Mouse (Mus musculus) v-Abl transformed pro-B cells (cell line): ENCODE results near the gene Adamts20.

Source experiments
- in situ Hi-C, 2 experiments: fragments of 400-800 bp; cut with MboI; formaldehyde crosslinking; loops; one replicate each; pipeline ENCODE4 v1.15.1; 2025; ENCODE audit not compliant: unreplicated experiment in 2 of 2

The Adamts20 gene

DNA sequence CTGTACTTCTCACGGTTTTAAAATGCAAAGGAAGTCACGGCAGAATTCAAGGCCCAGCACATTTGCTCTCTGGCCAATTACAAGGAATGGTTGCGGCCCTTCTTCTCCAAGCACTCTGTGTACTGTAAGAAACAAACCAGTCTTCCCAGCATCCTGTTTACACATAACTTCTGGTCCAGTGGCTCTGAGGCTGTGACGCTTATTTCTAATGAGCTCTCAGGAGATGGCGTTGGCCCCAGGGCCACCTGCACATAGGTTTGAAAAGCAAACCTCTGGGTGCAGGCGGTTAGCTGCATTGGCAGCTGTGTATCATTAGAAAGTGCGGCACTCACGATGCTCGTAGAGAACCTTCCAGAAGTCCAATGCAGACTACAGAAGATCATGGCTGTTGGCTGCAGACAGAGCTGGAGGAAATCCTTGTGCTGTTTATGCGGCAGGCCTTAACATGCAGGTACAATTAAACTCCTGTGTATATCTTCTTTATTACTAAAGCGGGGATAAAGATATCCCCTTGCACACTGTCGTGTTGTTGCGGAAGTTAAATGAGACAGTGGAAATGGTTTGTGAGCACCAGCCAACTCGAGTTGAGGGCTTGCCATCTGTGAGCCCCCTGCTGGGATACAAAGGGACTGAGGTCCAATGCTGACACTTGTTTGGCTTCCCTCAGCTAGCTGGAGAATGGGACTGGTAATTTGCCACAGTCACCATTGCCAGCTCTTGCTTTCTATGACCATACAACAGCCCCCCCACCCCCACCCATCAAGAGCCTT is 210.9 kb downstream of the Adamts20 start:
- in situ Hi-C loops: no loop called here

DNA sequence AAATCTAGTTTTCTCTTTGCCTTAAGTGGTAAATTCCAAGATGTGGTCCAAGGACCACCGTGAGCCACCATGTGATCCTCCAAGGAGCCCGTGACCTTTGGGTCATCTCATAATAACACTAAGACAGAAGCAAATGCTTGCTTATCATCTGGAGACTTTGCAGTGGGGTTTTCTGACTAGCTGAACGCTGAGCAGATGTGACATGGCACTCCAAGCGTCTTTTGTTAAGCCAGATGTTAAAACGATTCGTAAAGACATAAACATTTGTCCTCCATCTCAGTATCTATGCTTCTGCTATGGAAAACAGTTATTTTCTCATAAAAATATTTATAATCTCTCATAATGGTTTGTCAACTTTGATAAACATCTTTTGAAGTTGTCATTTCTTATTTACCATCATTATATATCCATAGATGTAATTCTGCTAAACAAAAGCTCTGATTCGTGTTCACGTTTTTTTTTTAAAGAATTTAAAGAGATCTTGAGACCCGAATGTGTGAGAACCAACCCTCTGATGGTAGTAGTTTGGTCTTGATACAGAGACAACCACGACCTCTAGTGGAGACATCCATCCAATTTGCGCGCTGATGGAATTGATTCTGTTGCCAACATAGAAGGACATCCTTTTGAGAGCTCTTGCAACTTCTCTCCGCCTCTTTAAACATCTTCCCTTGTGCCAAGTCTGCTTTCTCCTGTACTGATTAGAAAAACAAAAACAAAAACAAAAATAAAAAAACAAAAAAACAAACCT is 212.1 kb downstream of the Adamts20 start:
- in situ Hi-C loops: no loop called here

DNA sequence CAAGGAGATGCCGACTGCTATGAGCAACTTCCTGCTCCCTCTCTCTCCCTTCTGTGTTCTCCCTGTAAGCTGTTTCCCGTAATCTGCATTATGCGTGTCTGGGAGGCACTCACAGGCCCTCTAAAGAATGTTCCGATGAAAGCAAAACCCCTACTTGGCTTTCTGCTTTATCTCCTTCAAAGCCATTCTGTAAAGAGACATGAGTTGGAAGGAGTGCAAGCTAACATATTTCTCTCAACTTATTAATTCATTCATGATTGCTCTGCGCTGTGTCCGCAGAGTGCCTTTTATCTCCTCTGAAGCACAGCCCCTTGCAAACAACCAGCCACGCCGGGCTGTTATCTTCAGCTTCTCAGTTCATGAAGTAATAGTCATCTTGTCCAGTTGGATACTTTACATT is 215.5 kb downstream of the Adamts20 start:
- in situ Hi-C loops: no loop called here

DNA sequence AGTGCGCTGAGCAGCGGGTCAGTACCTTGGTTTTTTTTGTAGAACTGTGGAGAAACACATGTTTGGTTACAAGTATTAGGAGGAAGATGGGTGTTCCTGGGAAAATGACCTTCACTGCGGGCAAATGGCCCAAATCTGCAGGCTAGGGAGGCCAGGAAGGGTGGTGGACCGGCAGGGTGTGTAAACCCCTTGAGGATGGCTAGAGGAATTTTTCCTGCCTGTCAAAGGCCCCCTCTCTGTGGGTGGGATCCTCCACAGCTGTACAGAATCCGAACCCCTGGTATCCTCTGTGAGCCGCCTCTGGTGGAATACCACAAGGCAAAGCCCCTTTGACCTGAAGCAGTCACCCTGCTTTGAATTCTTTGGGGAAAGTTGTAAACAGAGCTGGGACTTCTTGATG is 216.8 kb downstream of the Adamts20 start:
- in situ Hi-C loops: no loop called here

DNA sequence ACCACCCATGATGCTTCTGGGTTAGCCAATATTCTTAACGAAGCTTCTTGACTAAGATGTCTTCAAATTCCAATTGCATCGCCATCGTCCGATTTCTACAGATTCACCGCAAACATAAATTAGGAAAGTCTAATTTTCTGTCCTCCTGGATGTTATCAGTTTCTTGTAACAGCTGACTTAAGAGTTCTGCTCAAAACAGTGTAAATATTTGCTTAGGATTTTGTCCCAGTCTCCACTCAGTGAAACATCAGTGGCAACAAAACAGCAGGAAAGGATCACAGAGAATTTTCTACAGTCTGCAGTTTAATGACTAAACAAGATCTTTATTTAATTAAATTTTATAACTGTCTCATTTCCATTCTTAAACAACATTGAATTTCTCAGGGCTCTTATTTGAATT is 218.5 kb downstream of the Adamts20 start:
- in situ Hi-C loops: no loop called here

DNA sequence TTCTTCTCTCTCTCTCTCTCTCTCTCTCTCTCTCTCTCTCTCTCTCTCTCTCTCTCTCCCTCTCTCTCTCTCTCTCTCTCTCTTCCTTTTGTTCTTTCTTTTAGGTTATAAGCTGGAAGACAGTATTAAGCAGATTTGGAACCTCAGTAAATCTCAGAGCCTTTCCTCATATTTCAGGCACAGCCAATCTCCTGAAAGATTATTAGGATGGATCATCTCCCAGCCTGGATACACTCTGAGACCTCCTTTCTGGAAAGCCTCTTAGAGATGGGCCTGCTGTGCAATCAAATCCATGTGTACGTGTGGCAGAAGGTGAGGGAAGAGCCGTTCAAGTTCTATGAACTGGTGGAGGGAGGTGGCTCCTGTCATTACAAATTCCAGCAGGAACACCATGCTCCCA is 220.9 kb downstream of the Adamts20 start:
- in situ Hi-C loops: no loop called here

DNA sequence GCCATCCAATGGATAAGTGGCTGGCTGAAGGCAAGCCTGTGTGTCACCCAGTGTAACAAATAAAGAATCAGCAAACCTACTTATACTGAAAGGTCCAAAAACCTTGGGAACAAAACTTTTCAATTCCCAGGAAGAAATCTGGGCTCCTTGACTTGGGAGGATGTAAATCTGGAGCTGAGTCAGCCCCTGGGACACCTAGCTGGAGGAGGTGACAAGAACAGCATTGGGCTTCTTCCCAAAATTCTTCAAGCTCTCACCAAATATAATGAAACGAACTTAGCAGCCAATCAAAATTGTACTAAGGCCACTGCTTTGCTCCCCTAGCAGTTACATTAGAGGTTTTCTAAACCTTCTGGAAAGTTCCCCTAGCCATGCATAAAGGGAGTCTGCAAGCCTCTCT is 223.1 kb downstream of the Adamts20 start:
- in situ Hi-C loops: no loop called here

DNA sequence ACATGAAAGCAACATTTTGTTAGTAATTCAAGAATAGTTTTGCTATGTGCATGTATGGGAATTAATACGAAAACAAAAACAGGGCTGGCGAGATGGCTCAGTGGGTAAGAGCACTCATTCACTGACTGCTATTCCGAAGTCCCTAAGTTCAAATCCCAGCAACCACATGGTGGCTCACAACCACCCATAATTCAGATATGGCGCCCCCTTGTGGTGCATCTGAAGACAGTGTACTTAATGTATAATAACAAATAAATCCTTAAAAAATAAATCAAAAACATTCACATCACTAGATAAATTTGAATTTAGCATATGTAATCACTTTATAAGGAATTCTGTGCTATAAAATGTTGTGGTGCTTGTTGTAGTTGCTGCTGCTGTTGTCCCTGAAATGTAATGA is 225.6 kb downstream of the Adamts20 start:
- in situ Hi-C loops: no loop called here

DNA sequence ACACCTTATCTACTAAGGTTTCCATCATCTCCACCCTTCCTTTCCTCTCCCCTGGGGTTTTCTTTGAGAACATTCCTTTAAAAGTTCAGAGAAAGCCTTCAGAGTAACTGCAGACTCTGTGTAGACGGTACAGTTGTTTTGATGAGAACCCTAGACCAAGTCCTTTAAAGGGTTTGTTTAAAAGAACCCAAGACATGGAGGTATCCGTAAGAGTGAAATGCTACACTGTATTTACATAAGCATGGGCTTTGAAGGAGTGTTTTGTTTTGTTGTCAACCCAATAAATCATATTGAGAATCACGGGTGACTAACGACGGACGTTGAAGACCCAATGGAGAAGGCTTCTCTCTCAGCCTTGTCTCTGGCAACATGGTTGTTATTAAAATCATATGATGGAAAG is 226.1 kb downstream of the Adamts20 start:
- in situ Hi-C loops: no loop called here

DNA sequence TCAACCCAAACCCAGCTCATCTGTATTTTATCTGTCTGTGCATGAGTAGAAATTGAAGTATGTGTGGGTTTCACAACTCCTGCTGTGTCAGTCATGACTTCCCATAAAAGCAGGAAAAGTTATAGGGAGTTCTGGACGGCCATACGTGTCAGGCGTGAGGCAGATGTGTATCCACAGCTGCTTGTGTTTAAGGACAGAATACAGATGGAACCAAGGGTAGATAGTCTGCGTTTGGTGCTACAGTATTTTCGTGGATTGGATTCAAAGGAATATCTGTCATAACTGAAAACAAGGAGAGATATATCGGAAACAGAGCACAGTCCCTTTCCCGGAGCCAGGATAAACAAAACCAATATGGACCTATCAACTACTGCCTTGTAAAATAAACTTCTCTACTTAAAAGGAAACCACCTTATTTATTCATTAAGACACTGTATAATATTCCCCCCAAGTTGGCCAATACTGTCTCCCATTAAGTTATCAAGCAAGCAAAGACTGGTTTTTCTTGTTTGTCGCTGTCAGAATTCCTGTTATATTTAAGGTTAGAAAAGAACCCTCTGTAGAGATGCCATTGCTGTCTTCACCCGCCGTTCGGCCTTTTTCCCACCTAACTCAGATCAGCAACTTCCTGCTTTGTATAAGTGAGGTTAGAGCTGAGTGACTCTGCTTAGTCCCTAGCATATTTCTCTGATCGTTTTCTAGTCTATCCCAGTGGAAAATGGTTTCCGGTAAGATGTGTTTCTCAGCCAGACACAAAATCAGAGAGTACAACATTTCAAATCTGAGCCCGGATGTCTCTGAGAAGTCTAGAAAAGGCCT is 227.0 kb downstream of the Adamts20 start:
- in situ Hi-C loops: no loop called here

DNA sequence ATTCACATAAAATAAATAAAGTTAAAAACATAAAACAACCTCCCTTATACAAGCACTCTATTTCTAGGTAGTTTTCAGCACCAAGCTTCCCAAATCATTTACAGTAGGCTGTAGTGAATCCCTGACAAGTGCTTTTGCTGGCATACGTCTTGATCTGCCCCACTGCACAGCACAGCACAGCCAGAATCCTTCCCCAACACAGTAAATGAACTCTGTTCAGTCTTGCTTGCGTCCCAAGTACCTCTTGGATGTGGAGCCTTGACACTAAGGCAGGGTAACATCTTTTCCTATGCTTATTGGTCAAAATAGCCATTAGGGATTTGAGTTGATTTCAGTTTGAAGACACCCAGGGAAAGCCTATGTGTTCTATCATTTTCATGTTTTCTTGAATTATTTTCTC is 228.5 kb downstream of the Adamts20 start:
- in situ Hi-C loops: no loop called here

DNA sequence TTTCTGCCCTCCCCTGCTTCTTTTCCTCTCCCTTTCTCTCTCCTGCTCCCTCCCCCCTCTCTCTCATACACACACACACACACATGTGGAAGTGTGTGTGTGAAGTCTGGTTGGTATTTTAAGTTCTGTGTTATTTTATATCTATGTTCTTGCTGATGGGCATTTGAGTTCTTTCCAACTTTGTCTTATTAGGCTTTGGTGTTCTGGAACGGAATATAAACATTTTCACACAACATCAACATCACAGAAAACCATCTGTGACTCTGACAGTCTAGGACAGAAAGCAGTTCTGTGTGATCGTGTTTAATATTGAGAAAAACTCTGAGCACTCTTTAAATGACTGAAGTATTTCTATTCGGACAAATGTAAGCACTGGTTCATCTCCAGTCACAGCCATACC is 229.1 kb downstream of the Adamts20 start:
- in situ Hi-C loops: no loop called here

DNA sequence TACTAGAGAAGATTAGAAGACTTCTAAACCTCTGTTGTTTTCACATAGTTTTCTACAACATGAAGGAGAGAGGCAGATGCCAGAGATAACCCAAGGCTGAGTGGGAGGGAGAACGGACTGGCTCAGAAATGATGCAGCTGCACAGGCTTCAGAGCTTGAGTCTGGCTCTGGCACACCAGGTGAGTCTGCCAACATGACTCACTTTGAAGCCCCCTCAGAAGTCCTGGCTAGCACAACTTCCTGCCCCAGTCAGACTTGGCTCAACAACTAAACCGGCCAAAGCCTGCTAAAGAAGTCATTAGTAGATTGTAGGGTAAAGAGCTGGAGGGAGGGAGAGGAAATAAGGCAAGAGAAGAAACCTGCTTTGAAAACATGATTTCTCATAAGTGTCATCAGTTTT is 230.0 kb downstream of the Adamts20 start:
- in situ Hi-C loops: no loop called here

DNA sequence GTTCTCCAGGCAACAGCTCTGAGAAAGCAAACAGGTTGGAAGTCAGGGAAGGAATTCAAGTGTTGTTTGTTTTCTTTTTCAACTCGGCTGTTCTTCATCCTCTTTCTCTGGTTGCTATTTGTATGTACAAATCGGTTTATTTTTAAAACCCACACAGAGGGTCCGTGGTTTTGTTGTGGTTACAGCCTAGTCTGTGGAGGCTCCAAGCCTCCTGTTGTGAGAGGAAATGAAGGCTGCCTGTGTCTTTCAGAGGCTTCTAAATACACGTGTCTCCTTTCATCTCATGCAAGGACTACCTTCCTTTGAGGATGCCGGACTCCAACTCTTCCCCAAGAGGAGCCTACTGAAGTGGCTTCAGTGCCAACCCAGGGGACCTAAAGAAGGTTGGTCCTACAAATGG is 234.0 kb downstream of the Adamts20 start:
- in situ Hi-C loops: no loop called here

DNA sequence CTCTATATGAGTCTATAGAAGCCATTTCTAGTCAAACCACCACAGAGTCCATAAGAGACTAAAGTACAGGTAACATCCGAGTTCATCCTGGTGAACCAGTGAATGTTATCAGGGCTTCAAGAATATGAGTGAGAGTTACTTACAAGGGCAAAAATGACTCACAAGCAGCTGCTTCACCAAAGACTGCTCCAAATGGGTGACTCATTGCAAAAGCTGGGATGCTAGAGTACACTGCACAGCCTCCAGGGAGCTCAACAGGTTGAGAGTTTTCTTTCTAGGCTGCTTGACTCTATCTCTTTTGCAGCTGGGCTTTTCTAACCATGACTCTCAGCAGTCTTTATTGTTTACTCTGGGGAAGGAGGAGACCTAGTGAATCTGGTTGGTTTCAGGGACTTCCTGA is 237.8 kb downstream of the Adamts20 start:
- in situ Hi-C loops: no loop called here

DNA sequence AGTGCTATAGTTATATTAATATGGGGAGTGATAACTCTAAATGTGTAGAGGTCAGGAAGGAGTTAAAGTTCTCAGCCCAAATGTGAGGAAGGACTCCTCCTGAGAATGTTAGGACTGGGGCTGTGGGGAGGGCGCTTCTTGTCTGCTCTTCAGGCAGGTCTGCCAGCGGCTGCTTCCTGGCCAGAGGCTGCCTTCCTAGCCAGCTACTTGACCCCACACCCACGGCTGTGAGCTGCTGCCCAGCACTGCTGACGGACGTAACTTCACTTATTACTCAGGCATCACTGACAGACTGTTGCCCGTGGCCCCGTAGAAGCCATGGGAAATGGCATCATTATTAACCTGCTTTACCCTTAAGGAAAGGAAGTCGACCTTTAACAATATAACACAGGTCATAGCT is 242.1 kb downstream of the Adamts20 start:
- in situ Hi-C loops: no loop called here

DNA sequence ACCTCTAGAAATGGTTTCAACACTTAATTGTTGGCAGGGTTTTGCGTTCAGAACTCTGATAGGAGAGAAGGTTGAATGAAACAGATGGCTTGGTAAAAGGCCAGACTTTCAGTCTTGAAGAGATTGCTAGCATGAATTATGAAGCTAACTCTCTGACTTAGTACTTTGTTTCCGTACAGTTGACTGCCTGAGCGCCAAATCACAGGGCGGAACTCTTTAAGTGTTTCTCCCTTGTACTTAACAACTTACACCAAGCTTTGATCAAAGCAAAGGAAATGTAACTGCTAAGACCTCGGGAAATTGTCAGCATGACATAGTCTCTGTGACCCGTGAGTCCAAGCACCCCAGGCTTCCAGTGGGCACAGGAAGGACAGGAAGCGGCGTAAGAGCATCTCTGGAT is 244.5 kb downstream of the Adamts20 start:
- in situ Hi-C loops: no loop called here
